Mouse (Mus musculus) MEL (cell line): ENCODE data around the gene E330021D16Rik. TPM values are rescaled to one million over a fixed set of nuclear protein-coding genes. Genes with fewer than 3 reads are reported as not detected.
A peak's percentile ranks its signal among the peaks of the same experiment; 100 is the strongest.

ENCODE experiments used
- DNase-seq: peaks from one replicate; pipeline ENCODE4 v3.0.0; 2011; ENCODE audit warnings: low read depth, low spot score
- H3K27ac ChIP-seq: 2 replicates; pipeline ENCODE4 v1.5.1; 2012; ENCODE audit warnings: low read depth, mild to moderate bottlenecking, control low read depth, low read length, moderate library complexity; ENCODE audit not compliant: control insufficient read depth
- H3K27me3 ChIP-seq, 2 experiments: fragments of 150-350 bp in 1 of 2; sonication (generic) in 1 of 2; 2 replicates each; pipeline ENCODE4 v1.6.1; 2012; ENCODE audit warnings: low read length in 2 of 2, mild to moderate bottlenecking in 2 of 2, improper control_type of control experiment in 1 of 2, moderate library complexity in 1 of 2; ENCODE audit not compliant: insufficient read depth in 2 of 2, control insufficient read depth in 1 of 2
- H3K36me3 ChIP-seq, 2 experiments: 2 replicates each; pipeline ENCODE4 v1.6.1; 2012 to 2014; ENCODE audit warnings: low read length in 2 of 2, improper control_type of control experiment in 1 of 2, inconsistent platforms in 1 of 2, mild to moderate bottlenecking in 1 of 2; ENCODE audit not compliant: insufficient read depth in 2 of 2, control insufficient read depth in 1 of 2
- H3K4me1 ChIP-seq, 2 experiments: fragments of 150-350 bp in 1 of 2; sonication (generic) in 1 of 2; 2 replicates each; pipeline ENCODE4 v1.6.1; 2012; ENCODE audit warnings: low read length in 2 of 2, improper control_type of control experiment in 1 of 2, mild to moderate bottlenecking in 1 of 2; ENCODE audit not compliant: insufficient read depth in 2 of 2, control insufficient read depth in 1 of 2
- H3K4me3 ChIP-seq, 2 experiments: fragments of 150-350 bp in 1 of 2; sonication (generic) in 1 of 2; 2 replicates each; pipeline ENCODE4 v1.5.1; 2012; ENCODE audit warnings: low read depth in 2 of 2, low read length in 2 of 2, mild to moderate bottlenecking in 2 of 2, moderate library complexity in 2 of 2, control low read depth in 1 of 2, improper control_type of control experiment in 1 of 2; ENCODE audit not compliant: control insufficient read depth in 1 of 2, insufficient read depth in 1 of 2
- H3K79me2 ChIP-seq: 2 replicates; pipeline ENCODE4 v1.6.1; 2012; ENCODE audit warnings: mild to moderate bottlenecking, low read length, moderate library complexity; ENCODE audit not compliant: control insufficient read depth, poor library complexity, insufficient read depth
- H3K9ac ChIP-seq: 2 replicates; pipeline ENCODE4 v1.6.1; 2012; ENCODE audit warnings: low read depth, mild to moderate bottlenecking, control low read depth, low read length, moderate library complexity; ENCODE audit not compliant: control insufficient read depth, poor library complexity, severe bottlenecking
- H3K9me3 ChIP-seq: fragments of 150-350 bp; sonication (generic); replicated peaks from 2 replicates; pipeline ENCODE4 v1.6.1; 2012; ENCODE audit warnings: mild to moderate bottlenecking, low read length, improper control_type of control experiment, moderate library complexity; ENCODE audit not compliant: insufficient read depth
- CHD2 ChIP-seq: IDR thresholded peaks from 2 replicates; pipeline ENCODE4 v1.6.1; 2011; ENCODE audit warnings: low read length, improper control_type of control experiment
- CTCF ChIP-seq, 3 experiments: IDR thresholded peaks in 2 of 3; conservative IDR thresholded peaks in 1 of 3; 2 replicates each; pipeline ENCODE4 v1.5.1; 2011 to 2012; ENCODE audit warnings: low read length in 3 of 3, low read depth in 2 of 3, mild to moderate bottlenecking in 2 of 3, improper control_type of control experiment in 1 of 3, inconsistent platforms in 1 of 3, mixed read lengths in 1 of 3, moderate library complexity in 1 of 3; ENCODE audit not compliant: control insufficient read depth in 1 of 3, insufficient read depth in 1 of 3, poor library complexity in 1 of 3, severe bottlenecking in 1 of 3
- E2F4 ChIP-seq: IDR thresholded peaks from 2 replicates; pipeline ENCODE4 v1.6.1; 2011; ENCODE audit warnings: low read depth, low read length, improper control_type of control experiment, borderline replicate concordance
- ELF1 ChIP-seq: IDR thresholded peaks from 2 replicates; pipeline ENCODE4 v1.6.1; 2014; ENCODE audit warnings: low read depth, mild to moderate bottlenecking, inconsistent platforms, low read length, improper control_type of control experiment, moderate library complexity
- EP300 ChIP-seq, 2 experiments: IDR thresholded peaks; 2 replicates each; pipeline ENCODE4 v1.6.1; 2011; ENCODE audit warnings: improper control_type of control experiment in 2 of 2, low read length in 2 of 2, low read depth in 1 of 2, mild to moderate bottlenecking in 1 of 2
- ETS1 ChIP-seq: IDR thresholded peaks from 2 replicates; pipeline ENCODE4 v1.6.1; 2012; ENCODE audit warnings: low read depth, mild to moderate bottlenecking, inconsistent platforms, low read length, improper control_type of control experiment, moderate library complexity
- GABPA ChIP-seq: IDR thresholded peaks from 2 replicates; pipeline ENCODE4 v1.6.1; 2012; ENCODE audit warnings: low read depth, mild to moderate bottlenecking, inconsistent platforms, low read length, improper control_type of control experiment, moderate library complexity
- GATA1 ChIP-seq: IDR thresholded peaks from 2 replicates; pipeline ENCODE4 v1.6.1; 2011; ENCODE audit warnings: low read depth, low read length, improper control_type of control experiment
- HCFC1 ChIP-seq: IDR thresholded peaks from 2 replicates; pipeline ENCODE4 v1.6.1; 2012; ENCODE audit warnings: low read depth, mild to moderate bottlenecking, inconsistent platforms, low read length, improper control_type of control experiment, moderate library complexity
- KAT2A ChIP-seq: conservative IDR thresholded peaks from 2 replicates; pipeline ENCODE4 v1.6.1; 2012; ENCODE audit warnings: low read depth, low read length, improper control_type of control experiment, inconsistent platforms
- MAX ChIP-seq: IDR thresholded peaks from 2 replicates; pipeline ENCODE4 v1.6.1; 2011; ENCODE audit warnings: low read length, improper control_type of control experiment
- MEF2A ChIP-seq: IDR thresholded peaks from 2 replicates; pipeline ENCODE4 v1.6.1; 2014; ENCODE audit warnings: low read depth, mild to moderate bottlenecking, inconsistent platforms, low read length, improper control_type of control experiment; ENCODE audit not compliant: poor library complexity, insufficient replicate concordance, severe bottlenecking; ENCODE audit errors: extremely low read depth
- MYC ChIP-seq: IDR thresholded peaks from 2 replicates; pipeline ENCODE4 v1.6.1; 2011; ENCODE audit warnings: low read depth, mild to moderate bottlenecking, low read length, improper control_type of control experiment, moderate library complexity
- NRF1 ChIP-seq: IDR thresholded peaks from 2 replicates; pipeline ENCODE4 v1.6.1; 2014; ENCODE audit warnings: low read depth, mild to moderate bottlenecking, inconsistent platforms, low read length, improper control_type of control experiment, moderate library complexity; ENCODE audit not compliant: poor library complexity, insufficient read depth, severe bottlenecking
- RAD21 ChIP-seq: IDR thresholded peaks from 2 replicates; pipeline ENCODE4 v1.6.1; 2011; ENCODE audit warnings: mild to moderate bottlenecking, low read depth, low read length, improper control_type of control experiment
- RCOR1 ChIP-seq: IDR thresholded peaks from 2 replicates; pipeline ENCODE4 v1.6.1; 2012; ENCODE audit warnings: low read depth, mild to moderate bottlenecking, inconsistent platforms, low read length, improper control_type of control experiment
- SIN3A ChIP-seq: IDR thresholded peaks from 2 replicates; pipeline ENCODE4 v1.6.1; 2012; ENCODE audit warnings: low read length, improper control_type of control experiment, inconsistent platforms
- SMC3 ChIP-seq: IDR thresholded peaks from 2 replicates; pipeline ENCODE4 v1.6.1; 2011; ENCODE audit warnings: low read depth, low read length, improper control_type of control experiment
- TCF12 ChIP-seq: IDR thresholded peaks from 2 replicates; pipeline ENCODE4 v1.6.1; 2014; ENCODE audit warnings: low read depth, mild to moderate bottlenecking, inconsistent platforms, low read length, improper control_type of control experiment, moderate library complexity
- USF2 ChIP-seq, 2 experiments: IDR thresholded peaks; 2 replicates each; pipeline ENCODE4 v1.6.1; 2011 to 2012; ENCODE audit warnings: improper control_type of control experiment in 2 of 2, low read length in 2 of 2, borderline replicate concordance in 1 of 2, inconsistent platforms in 1 of 2, low read depth in 1 of 2, mild to moderate bottlenecking in 1 of 2; ENCODE audit not compliant: insufficient read depth in 1 of 2
- ZC3H11A ChIP-seq: IDR thresholded peaks from 2 replicates; pipeline ENCODE4 v1.6.1; 2012; ENCODE audit warnings: low read depth, mild to moderate bottlenecking, inconsistent platforms, low read length, improper control_type of control experiment
- ZNF384 ChIP-seq: IDR thresholded peaks from 2 replicates; pipeline ENCODE4 v1.6.1; 2012; ENCODE audit warnings: low read depth, mild to moderate bottlenecking, inconsistent platforms, low read length, improper control_type of control experiment
- polyA plus RNA-seq, 2 experiments: library from polyadenylated mRNA; stranded (reverse) in 1 of 2; unstranded in 1 of 2; fragments of >175 nt in 1 of 2; fragments of >200 nt in 1 of 2; gene quantifications; 2 replicates each; pipeline versions ENCODE4 v1.2.1 to v1.2.4; 2012; ENCODE audit warnings: low replicate concordance in 2 of 2, low read depth in 1 of 2; ENCODE audit not compliant: insufficient read length in 2 of 2, insufficient read depth in 1 of 2, missing spikeins in 1 of 2
- total RNA-seq: library from RNA; depleted of rRNA; stranded (reverse); fragments of 300-350 nt; gene quantifications from 2 replicates; pipeline ENCODE4 v1.2.3, GENCODE M21; 2012

E330021D16Rik gene
- total and polyA plus RNA-seq, 3 experiments = not detected

- peaks cover 0 to 3% of the 10 kb centered on the region in 2 experiments; a peak in 1 of 4 replicates for H3K4me1 ChIP-seq
Observed at GRCm38 (mm10) chr6:136422084-136422853, 6.9 kb upstream of the E330021D16Rik start.

DNA sequence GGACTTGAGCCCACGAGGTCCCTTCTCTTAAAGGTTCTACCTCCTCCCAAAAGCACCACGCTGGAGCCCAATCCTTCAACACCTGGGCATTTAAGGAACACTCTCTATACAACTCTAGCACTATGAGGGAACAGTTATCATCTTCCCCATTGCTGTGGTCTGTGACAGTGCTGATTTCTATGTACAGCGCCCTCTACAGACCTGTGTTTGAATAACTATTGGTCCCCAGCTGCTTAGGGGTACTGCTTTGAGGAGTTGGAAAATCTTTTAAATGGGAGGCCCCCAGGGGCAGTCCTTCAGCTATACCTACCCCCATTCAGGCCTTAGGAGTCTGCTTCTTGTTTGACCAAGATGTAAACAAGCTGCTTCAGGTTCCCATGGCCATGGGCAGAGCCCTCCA lies 5.7 kb upstream of the E330021D16Rik start:
- peak; percentile 81 for DNase-seq
- Histone ChIP-seq H3K9me3 (no peaks in the 10 kb centered on the region), H3K4me3 (no peak overlapping the region), H3K27me3 (no peaks in the 10 kb centered on the region), H3K27ac (no peak overlapping the region), H3K36me3 (peaks cover 0 to 2% of the 10 kb centered on the region in 2 experiments; a peak in 1 of 4 replicates), H3K79me2 (no peaks in the 10 kb centered on the region), H3K4me1 (peaks cover 0 to 3% of the 10 kb centered on the region in 2 experiments; a peak in 1 of 4 replicates), H3K9ac (no peak overlapping the region)
- TF ChIP-seq USF2 (IDR thresholded peaks at IDR 0.05; ENCODE audit: borderline replicate concordance in 1 of 2, insufficient read depth in 1 of 2, low read depth in 1 of 2, low read length in 2 of 2) (no peak), KAT2A (no peak), RCOR1 (no peak), GABPA (no peak), ETS1 (no peak), CTCF (IDR thresholded peaks at IDR 0.05 in 2 of 3, conservative IDR thresholded peaks at IDR 0.05 in 1 of 3; ENCODE audit: control insufficient read depth in 1 of 3, insufficient read depth in 1 of 3, low read depth in 2 of 3, low read length in 3 of 3, poor library complexity in 1 of 3, severe bottlenecking in 1 of 3) (peak; percentile 44 to 73 (median 64)), SIN3A (0 out of 2 replicates have a peak, but pooled peaks have one; percentile 16), RAD21 (peak; percentile 19; the same call in 1 of the 2 replicates), TCF12 (0 out of 2 replicates have a peak, but pooled peaks have one; percentile 18), SMC3 (peak; percentile 40)

More at GRCm38 (mm10) chr6:136422084-136422853, 6.9 kb upstream of the E330021D16Rik start:
- TF ChIP-seq MAX (peak; percentile 11; the same call in 1 of the 2 replicates), MEF2A (no peak), GATA1 (peak; percentile 47; the same call in 1 of the 2 replicates), SMC3 (peak; percentile 97), ZNF384 (peak; percentile 20; the same call in 1 of the 2 replicates), EP300 (IDR thresholded peaks at IDR 0.05; ENCODE audit: low read depth in 1 of 2, low read length in 2 of 2) (0 out of 4 replicates have a peak, but pooled peaks of 1 of the 2 experiments have one; percentile 5), KAT2A (no peak), HCFC1 (no peak), NRF1 (no peak), ELF1 (peak; percentile 26), CHD2 (no peak), CTCF (IDR thresholded peaks at IDR 0.05 in 2 of 3, conservative IDR thresholded peaks at IDR 0.05 in 1 of 3; ENCODE audit: control insufficient read depth in 1 of 3, insufficient read depth in 1 of 3, low read depth in 2 of 3, low read length in 3 of 3, poor library complexity in 1 of 3, severe bottlenecking in 1 of 3) (peak; percentile 89 to 99 (median 95)), USF2 (IDR thresholded peaks at IDR 0.05; ENCODE audit: borderline replicate concordance in 1 of 2, insufficient read depth in 1 of 2, low read depth in 1 of 2, low read length in 2 of 2) (no peak), E2F4 (no peak), MYC (peak; percentile 50; the same call in 1 of the 2 replicates), ZC3H11A (peak; percentile 98)
- Histone ChIP-seq H3K9me3 (no peaks in the 10 kb centered on the region), H3K27ac (no peak overlapping the region), H3K79me2 (no peaks in the 10 kb centered on the region), H3K9ac (peak overlapping the region; percentile 22), H3K36me3 (peaks cover 0 to 2% of the 10 kb centered on the region in 2 experiments; a peak in 1 of 4 replicates), H3K27me3 (no peaks in the 10 kb centered on the region), H3K4me3 (peak overlapping the region; percentile 23 to 24; a peak in 3 of 4 replicates)
- DNase-seq = peak; percentile 88
